22 mouse cellular contexts compared by ENCODE assay signal in genomic region chr11:116426328-116426727, GRCm38 (mm10). TPM values are rescaled to one million over a fixed set of nuclear protein-coding genes. Genes with fewer than 3 reads are reported as not detected.
"Had no signal": no experiment of that assay in that cellular context is flagged by ENCODE, and none has a peak within 500 bp of the region (broad histone marks: within the 10 kb centered on the region; RNA-seq: fewer than 3 reads in every experiment).

No protein-coding gene starts in this region.

RNA-seq across cellular contexts. Expression of gene Qrich2, which starts 39.7 kb away (rescaled TPM):
- total RNA-seq: left cerebral cortex, postnatal 14 days; left cerebral cortex, postnatal 25 days; left cerebral cortex, postnatal 36 days; liver, adult 2 months; megakaryocyte progenitor cell, adult 5-6 weeks; megakaryocyte-erythroid progenitor cell, adult 5-6 weeks; midbrain, postnatal 0 days had no signal
- polyA plus RNA-seq: liver, embryonic 11.5 days; liver, embryonic 12.5 days; liver, embryonic 13.5 days; liver, embryonic 15.5 days; liver, embryonic 16.5 days; liver, postnatal 0 days; lung, embryonic 15.5 days; lung, embryonic 16.5 days; macrophage; midbrain, embryonic 12.5 days; midbrain, embryonic 13.5 days; midbrain, embryonic 14.5 days; midbrain, embryonic 15.5 days; myocyte; neural tube, embryonic 12.5 days had no signal
